Mouse (Mus musculus) hematopoietic stem cell, adult 5-6 weeks (primary cell): ENCODE data around the gene Amhr2. TPM values are rescaled to one million over a fixed set of nuclear protein-coding genes. Genes with fewer than 3 reads are reported as not detected.

Experiments used
- ATAC-seq, 2 experiments: fragments of 125-278 bp in 1 of 2; replicated peaks in 1 of 2; 2 replicates each; pipeline ENCODE4 v1.8.0; 2016 to 2017; ENCODE audit warnings: inconsistent platforms in 2 of 2, mild to moderate bottlenecking in 2 of 2, moderate number of reproducible peaks in 2 of 2, low read depth in 1 of 2, moderate TSS enrichment in 1 of 2; ENCODE audit not compliant: low FRiP score in 2 of 2, poor library complexity in 2 of 2, severe bottlenecking in 2 of 2, insufficient read depth in 1 of 2, low TSS enrichment in 1 of 2
- total RNA-seq: library from RNA; stranded (forward); fragments of 172-1452, 232-1000 nt; gene quantifications from 2 replicates; pipeline ENCODE4 v1.2.3, GENCODE M21; 2017

Gene Amhr2
- total RNA-seq, 1 experiment from 2014 or later, result not detected

DNA sequence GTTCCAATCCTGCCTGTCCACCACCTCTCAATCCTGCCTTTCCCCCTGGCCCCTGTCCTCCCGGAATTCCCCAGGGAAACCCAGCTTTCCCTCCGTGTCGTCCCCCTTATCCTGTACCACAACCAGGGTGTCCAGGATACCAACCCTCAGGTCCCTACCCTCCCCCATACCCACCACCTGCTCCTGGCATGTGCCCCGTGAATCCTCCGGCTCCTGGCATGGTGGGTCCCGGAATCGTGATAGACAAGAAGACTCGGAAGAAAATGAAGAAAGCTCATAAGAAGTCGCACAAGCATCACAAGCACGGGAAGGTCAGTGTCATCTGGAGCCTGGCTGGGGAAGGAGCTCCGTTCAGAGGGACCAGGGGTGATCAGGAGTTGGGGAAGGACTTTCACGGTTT, 15.2 kb downstream of the Amhr2 start:
- no peak for ATAC-seq

DNA sequence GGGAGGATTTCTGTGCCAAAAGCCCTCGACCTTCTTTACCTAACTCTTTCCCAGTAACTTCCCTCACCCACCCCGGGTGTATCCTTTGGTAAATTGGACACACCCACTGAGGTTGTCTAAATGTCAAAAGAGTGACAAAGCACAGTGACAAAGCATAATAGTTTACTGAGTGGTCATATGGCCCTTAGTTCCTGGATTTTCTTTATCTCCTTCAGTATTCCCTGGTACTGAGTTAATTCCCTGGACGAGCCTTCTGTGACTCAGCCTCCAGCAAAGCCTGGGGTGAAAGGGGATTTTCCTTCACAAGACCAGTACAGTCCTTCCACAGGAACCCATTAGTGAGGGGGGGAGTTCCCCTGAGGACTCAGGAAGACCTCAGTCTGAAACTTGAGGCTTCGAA, 15.8 kb downstream of the Amhr2 start:
- peak; percentile 22 to 48; a peak in 2 of 4 replicates for ATAC-seq

DNA sequence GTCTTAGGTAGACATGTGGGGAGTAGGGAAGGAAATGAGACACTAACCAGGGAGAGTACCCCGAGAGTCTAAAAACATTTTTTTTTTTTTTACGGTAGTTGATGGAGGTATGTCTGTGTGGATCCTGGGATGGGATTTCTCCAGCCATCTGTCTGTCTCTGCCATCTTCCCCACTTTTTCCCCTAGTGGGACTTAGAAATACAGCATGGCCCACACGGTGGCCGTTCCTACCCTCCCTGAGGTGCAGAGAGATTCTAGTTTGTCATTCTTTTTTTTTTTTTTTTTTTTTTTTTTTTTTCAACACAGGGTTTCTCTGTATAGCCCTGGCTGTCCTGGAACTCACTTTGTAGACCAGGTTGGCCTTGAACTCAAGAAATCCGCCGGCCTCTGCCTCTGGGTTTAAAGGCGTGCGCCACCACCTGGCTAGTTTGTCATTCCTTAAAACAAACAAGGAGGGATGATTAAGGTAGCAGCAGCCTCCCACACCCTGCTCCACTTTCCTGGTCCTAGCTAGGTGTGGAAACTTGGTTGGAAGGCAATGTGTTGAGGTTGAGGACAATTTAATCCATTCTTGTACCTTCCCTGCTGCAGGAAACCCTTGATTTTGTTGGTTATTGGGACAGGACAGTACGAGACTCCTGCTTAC, 16.4 kb downstream of the Amhr2 start:
- ATAC-seq, result no peak

DNA sequence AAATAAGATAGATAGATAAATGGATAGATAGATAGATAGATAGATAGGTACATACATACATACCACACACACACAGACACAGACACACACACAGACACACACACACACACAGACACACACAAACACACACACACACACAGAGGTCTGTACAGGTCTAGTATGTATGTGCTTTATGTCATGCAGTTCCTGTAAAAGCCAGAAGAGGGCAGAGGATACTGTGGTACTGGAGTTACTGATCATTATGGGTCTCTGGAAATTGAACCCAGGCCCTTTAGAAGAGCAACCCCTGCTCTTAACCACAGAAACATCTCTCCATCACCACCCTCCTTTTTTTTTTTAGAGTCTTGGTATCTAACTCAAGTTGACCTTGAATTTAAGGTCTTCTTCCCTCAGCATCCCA, 18.5 kb downstream of the Amhr2 start:
- no peak for ATAC-seq

DNA sequence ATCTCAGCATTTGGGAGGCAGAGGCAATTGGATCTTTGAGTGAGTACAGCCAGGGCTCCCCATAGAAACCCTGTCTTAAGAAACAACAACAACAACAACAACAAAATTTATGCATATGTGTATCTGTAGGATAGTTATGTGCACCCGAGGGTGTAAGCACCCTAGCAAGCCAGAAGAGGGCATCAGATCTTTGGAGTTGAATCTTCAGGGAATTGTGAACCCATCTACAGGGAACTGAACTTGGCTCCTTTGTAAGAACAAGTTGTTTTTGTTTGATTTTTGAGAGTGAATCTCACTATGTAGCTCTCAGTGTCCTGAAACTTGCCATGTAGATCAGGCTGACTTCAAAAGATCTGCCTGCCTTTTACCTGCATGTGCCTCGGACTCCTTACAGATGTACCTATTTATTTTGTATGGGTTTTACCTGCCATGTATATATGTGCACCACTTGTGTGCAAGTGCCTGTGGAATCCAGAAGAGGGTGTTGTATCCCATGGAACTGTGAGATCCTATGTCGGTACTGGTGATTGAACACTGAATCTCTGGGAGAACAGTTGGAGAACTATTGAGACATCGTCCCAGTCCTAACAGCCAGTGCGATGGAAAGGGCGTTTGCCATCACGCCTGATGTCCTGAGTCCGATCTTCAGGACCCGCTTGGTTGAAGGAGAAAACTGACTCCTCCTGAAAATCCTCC, 23.7 kb downstream of the Amhr2 start:
- no peak for ATAC-seq

DNA sequence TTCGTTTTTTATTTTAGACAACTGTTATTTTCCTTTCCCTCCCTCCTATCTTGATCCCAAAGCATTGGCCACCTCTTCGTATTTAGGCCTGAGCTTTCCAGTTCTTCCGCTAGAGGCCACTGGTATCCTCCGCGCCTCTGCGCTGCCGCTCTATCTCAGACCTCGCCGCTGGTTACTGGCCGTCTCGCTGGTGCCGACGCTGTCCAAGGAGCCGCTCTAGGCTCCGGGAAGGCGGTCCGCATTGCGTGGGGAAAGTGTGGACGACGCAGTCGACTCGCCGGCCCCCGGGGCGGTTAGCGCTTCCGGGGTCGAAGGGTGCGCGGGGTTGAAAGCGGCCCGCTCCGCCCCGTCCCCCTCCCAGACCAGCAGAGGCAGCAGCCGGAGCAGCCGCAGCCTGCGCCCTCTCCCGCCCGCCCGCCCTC, 25.0 kb downstream of the Amhr2 start, which contains the start of gene Pcbp2:
TSS of gene Pcbp2 (plus strand) at position 357 of the 422 bp plus-strand sequence.
- ATAC-seq, result peak; percentile 98

DNA sequence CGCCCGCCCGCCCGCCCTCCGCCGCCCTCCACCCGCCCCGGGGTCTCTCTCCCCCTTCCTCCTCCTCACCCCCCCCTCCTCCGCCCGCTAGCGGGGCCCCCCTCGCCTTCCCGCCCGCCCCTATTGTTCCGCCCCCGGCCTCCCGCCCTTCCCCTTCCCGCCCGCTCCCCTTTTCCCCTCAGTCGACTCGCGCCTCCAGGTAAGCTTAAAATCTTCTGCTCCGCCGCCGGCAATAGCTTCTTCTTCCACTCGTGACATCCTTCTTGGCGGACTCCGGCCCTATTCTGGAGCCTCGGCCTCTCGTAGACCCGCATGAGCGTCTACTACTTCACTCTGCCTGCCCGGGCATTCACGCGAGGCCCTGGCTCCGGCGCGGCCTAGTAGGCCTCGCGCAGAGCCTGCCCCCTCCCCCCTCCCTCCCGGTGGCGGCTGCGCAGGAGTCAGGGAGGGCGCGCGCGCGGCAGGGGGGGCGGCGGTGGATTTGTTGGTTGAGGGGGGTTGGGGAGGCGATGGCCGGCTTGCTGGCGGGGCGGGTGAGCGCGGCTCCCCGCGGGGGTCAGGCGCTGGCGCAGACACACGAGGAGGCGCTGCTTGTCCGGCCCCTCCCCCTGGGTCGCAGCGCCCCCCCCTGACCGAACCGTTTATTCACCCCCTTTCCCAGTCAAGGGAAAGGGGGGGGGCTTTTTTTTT, 25.6 kb downstream of the Amhr2 start:
- peak in 1 of 2 experiments; percentile 33; a peak in 1 of 4 replicates for ATAC-seq

DNA sequence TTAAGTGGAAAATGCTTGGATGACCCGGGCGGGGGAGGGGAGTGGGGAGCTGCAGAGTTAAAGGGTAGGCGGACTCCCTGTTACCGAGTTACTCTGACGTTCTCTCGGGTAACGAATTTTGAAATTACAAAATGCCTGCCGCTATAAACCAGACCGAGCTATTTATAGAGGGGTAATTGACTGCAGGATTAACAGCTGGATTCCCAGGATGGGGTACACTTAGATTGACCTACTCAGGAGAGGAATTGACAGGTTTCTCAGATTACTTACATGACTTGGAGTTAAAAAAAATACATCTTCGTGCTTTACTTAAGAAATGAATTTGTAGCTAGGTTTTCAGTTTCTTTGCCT, 26.1 kb downstream of the Amhr2 start:
- 0 out of 4 replicates have a peak, but pooled peaks of 1 of the 2 experiments have one; percentile 1 for ATAC-seq

DNA sequence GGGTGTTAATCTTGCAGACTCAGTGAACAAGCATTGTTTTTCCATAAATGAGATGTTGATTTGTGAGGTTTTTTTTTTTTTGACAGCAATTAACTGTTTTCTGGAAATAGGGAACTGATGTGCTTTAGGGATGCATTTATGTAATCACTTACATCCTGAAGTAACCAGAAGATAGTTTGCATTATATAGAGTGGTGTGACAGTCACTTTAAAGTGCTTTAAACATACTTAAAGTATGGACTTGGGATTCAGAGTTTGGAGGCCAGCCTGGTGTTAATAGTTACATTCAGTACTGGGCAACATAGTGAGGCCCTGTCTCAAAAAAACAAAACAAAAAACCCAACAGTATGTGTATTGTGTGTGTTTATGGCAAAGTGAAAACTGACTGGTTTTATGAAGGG, 26.6 kb downstream of the Amhr2 start:
- no peak for ATAC-seq

DNA sequence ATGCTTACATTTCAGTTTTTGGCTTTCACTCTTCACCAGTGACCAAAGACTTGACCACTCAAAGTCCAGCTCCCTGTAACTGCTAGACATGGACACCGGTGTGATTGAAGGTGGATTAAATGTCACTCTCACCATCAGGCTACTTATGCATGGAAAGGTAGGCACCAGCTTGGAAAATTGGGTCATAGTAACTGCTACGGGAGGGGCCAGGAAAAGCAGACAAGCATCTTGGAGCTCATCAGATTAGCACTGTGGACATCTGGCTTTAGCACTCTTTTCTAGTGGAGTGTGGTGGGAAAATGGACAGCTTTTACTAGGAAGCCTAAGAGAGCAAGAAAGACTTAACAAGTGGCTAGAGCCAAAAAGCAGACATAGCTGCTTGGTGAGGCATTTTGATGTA, 28.1 kb downstream of the Amhr2 start:
- ATAC-seq, result no peak

DNA sequence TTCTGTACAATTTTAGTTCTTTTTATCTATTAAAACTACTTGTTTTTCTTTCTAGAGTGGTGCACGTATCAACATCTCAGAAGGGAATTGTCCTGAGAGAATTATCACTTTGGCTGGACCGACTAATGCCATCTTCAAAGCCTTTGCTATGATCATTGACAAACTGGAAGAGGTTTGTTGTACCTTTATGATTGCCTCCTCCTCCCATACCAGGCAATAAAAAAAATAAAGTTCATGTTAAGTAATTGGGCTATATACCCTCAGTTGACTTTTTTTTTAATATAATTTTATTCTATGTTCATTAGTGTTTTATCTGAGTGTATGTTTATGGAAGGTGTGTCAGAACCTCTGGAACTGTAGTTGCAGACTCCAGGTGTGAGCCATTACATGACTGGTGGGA, 29.4 kb downstream of the Amhr2 start:
- ATAC-seq, result no peak

DNA sequence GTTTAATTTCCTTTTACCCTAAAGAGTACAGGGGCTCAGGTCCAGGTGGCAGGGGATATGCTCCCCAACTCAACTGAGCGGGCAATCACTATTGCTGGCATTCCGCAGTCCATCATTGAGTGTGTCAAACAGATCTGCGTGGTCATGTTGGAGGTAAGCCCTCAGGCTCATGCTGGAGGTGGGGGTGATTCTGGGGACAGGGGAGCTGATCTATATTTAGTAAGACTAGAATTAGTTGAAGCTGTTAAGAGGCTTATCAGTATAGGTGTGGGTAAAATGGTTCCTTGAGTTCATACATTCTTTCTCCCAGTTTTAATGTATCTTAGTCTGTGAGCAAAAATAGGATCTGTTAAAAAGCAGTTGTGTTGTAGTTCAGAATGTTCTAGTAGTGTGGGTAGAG, 38.0 kb downstream of the Amhr2 start:
- ATAC-seq, result no peak

DNA sequence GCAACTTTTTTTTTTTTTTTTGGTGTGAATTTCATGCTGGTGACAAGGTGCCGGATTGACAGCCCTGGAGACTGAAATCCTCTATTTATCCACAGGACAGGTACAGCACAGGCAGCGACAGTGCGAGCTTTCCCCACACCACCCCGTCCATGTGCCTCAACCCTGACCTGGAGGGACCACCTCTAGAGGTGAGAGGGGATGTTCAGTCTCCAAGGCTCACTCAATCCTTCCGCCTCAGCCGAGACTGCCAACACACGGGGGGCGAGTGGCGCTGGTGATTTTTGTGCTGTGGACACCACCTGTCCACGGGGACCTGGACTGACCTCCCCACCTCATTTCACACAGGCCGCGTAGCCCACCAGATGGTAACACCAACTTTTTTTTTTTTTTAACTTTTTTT, 40.7 kb downstream of the Amhr2 start:
- ATAC-seq, result no peak

DNA sequence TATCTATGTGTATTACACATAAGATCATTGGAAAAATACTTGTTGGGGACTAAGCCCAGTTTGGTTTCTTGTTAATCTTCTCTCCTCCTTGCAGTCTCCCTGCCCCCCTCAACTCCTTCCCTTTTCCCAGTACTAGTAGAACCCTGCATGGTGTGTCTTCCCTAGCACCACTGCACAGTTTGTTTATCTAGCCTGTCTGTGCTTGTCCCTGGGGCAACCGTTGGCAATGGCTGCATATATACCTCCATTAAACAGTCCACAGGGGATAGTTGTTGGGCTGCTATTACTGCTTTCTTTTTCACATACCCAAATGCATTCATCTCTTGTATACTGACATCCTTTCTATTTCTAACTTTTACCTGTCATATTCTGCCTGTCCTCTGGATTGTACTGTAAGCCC, 42.5 kb downstream of the Amhr2 start:
- ATAC-seq, result no peak

DNA sequence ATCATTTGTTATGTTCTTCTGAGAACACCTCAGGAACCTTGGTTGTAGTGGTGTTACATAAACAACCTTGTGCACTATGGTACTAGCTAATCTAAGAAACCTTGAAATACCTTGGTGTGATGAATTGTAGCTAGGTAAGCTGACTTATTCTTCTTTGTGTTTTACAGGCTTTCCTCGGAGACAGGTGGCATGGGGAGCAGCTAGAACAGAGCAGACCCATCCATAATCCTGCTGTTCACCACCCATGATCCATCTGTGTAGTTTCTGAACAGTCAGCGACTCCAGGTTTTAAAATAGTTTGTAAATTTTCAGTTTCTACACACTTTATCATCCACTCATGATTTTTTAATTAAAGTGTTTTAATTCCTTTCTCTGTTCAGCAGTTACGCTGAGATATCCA, 53.2 kb downstream of the Amhr2 start:
- no peak for ATAC-seq

DNA sequence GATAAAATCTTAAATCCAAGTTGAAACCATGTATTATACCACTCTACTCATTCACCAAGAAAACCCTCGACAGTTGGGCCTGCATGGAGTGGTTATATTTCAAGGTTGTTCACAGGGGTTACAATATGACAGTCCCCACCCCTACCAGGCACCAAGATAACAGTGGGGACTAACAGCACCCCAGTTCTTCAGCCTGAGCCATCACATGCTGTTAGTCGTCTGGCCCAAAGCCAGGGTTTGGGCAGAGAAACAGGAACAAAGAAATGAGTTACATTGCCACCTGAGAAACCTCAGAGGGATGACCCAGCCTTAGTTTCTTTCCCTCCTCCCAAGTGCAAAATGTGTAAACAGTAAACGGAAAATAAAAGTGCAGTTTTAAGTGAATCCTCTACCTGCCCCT, 54.2 kb downstream of the Amhr2 start:
- peak in 1 of 2 experiments; percentile 46; a peak in 2 of 4 replicates for ATAC-seq

DNA sequence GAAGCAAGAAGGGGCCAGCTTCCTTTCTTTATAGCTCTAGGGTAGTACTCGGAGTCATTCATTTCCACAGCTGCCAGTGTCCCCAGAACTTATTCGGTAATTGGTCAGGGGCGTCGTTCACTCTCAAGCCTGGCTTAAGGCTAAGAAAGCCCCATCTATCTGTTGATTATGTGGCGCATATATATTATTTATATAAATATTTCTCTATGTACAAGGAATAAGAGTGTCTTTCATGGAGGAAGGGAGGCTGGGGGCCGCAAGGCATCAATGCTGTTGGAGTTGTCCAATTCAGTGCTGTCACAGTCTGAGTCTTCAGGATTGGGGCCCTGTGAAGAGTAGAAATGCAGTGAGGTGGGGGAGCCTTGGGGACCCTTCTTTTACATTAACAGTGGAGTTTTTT, 54.7 kb downstream of the Amhr2 start:
- ATAC-seq, result no peak

DNA sequence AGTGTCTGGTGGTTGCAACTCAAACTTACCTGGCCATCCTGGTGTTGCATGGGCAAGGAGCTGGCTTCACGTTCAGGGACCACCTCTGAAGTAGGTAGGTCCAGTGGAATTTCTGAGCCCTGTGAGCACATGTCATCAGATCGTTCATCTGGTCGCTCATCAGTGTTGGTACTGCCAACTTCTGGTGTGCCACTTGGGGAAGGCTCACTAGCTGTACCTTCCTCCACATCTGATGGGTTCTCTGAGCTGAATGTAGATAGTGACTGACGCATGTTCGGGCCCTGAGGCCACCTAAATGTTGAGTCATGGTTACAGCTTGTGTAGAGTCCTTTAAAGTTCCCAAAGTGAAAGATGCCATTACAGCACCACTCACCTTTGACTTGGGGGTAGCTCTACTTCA, 55.3 kb downstream of the Amhr2 start:
- ATAC-seq, result no peak
